Mouse (Mus musculus) hematopoietic stem cell, adult 5-6 weeks (primary cell): ENCODE data around the gene Dlg2. TPM values are rescaled to one million over a fixed set of nuclear protein-coding genes. Genes with fewer than 3 reads are reported as not detected.

Experiments
- ATAC-seq, 2 experiments: fragments of 125-278 bp in 1 of 2; replicated peaks in 1 of 2; 2 replicates each; pipeline ENCODE4 v1.8.0; 2016 to 2017; ENCODE audit warnings: inconsistent platforms in 2 of 2, mild to moderate bottlenecking in 2 of 2, moderate number of reproducible peaks in 2 of 2, low read depth in 1 of 2, moderate TSS enrichment in 1 of 2; ENCODE audit not compliant: low FRiP score in 2 of 2, poor library complexity in 2 of 2, severe bottlenecking in 2 of 2, insufficient read depth in 1 of 2, low TSS enrichment in 1 of 2
- total RNA-seq: library from RNA; stranded (forward); fragments of 172-1452, 232-1000 nt; gene quantifications from 2 replicates; pipeline ENCODE4 v1.2.3, GENCODE M21; 2017

Dlg2 gene
- total RNA-seq, 1 experiment from 2014 or later: 3.8 TPM

- no peak for ATAC-seq
Measured at GRCm38 (mm10) chr7:91674401-91674800, 1197.9 kb downstream of the Dlg2 start.

DNA sequence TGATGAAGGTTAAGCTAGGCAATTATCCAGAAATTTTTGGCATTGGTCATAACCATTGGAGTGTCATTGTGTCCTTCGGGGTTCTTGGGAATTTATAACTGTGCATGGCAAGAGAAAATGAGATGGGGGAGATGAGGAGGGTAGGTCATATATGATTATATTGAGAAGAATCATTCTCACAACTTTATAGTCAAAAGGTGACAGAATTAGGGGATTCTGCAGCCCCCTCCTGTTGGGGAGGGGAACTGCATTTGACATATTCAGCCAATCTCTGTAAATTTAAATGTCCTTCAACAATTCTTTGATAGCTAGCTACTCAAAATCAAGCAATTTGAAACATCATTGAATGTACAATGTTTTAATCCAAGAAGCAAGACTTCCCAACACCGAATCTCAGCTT is 1201.5 kb downstream of the Dlg2 start:
- ATAC-seq: no peak

- ATAC-seq: no peak
Measured at GRCm38 (mm10) chr7:91687930-91688329, 1211.5 kb downstream of the Dlg2 start.

DNA sequence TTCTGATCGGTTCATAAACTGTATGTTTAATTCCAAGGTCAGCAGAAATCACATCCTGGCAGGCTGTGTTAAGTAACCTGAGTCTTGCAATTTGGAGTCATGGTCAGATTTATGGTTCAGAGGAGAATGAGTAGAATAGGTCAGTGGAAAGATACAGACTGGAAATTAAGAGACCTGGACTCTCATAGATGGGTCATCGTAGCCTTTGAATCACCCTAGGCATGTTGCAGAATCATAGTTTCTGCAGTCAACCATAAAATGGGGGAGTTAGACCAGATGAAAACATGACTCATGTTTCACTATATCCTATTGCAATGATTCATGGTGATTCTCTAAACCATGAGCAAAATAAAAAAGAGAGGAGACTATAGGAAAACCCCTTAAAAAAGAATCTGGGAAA is 1213.4 kb downstream of the Dlg2 start:
- ATAC-seq: no peak

DNA sequence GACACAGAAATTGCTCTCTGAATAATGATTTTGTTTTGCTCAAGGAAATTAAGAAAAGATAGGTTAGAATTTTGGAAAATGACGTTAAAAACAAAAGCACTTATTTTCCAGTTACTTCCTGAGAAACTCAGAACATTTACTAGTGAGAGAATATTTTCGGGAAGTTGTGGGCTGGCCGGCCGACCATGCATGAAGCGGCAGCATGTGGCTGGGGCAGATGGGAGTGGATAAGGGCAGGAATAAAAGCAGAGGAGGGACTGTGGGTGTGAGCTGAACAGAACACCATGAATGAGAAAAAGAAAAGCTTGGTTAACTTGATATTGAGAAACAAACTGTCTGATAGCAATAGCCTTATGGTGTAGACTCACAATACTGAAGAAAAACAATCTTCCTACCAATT is 1233.4 kb downstream of the Dlg2 start:
- peak; percentile 89 for ATAC-seq

DNA sequence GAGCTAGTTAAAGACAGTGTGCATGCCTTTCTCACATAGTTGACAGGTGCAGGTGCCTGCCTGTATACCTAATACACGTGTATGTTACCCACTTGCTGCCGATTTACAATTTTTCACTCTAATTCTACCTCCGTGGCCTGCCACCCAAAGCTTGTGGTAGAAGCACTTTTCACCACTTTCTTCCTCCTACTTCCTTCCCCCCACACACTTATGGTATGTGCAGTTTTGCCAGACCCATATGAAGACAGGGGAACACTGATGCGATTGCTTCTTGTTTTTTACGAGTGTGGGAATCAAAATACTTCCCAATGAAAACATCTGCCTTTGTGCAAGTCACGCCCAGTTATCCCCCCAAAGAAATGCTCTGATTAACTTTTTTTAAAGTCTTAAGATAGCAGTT is 1234.7 kb downstream of the Dlg2 start:
- peak; percentile 37 to 64; a peak in 3 of 4 replicates for ATAC-seq

DNA sequence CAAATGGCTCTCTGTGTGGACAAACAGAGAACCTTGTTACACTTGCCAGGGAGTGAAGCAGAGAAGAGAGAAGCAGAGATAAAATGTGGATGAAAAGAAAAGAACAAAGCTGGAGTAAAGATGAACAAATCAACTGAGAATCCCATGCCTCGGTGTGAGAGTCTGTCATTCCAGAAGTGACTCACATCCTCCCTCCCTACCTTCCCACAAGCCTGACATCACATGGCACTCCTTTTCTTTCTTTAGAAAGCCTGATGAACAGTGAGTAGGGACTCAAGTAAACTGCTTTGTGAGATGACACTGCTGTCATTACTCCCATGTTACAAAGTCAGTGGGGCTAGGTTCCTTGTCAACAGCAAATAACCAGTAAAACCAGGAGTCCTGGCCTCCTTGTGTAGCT is 1239.3 kb downstream of the Dlg2 start:
- ATAC-seq: no peak

GRCm38 (mm10) chr7:91716696-91717095 is 1240.2 kb downstream of the Dlg2 start:
- ATAC-seq: peak; percentile 97 to 99

DNA sequence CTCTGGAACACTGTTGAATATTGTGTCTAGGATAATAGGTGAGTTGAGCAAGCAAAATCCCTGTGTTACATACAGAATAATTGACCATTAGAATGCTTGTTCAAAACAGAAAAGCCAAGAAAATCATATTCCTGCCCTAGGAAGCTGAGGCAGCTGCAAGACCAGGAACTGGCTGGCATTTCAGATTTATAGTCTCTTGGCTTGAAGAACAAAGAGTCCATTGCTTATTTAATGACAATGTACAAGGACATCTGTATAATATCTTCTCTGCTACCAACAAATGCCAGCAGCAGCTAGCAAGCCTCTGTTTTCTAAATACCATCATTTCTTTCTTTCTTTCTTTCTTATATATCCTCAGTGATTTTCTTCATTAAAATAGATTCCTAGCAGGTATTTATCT is 1243.8 kb downstream of the Dlg2 start:
- no peak for ATAC-seq

GRCm38 (mm10) chr7:91724397-91724796 is 1247.9 kb downstream of the Dlg2 start:
- no peak for ATAC-seq

- no peak for ATAC-seq
Measured at GRCm38 (mm10) chr7:91740748-91741147, 1264.3 kb downstream of the Dlg2 start.

- ATAC-seq: no peak
Measured at GRCm38 (mm10) chr7:91753151-91753861, 1276.8 kb downstream of the Dlg2 start.

DNA sequence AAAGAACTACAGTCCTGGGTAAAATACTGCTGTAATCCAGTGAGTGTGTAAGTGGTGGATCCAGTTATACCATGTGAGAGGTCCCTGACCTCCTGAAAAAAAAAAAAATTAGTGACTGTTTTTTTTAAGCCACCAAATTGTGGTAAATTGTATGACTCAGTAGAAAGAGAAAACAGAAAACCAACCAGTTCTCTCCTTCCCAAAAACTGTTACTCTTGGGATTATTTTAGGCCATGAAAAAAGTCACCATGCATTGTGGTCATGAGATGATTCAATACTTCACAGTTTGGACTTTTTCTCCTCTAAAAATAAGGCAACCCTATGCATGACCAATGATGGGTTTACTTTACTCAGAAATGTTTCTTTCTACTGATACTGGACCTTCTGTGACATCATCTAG is 1291.2 kb downstream of the Dlg2 start:
- no peak for ATAC-seq

DNA sequence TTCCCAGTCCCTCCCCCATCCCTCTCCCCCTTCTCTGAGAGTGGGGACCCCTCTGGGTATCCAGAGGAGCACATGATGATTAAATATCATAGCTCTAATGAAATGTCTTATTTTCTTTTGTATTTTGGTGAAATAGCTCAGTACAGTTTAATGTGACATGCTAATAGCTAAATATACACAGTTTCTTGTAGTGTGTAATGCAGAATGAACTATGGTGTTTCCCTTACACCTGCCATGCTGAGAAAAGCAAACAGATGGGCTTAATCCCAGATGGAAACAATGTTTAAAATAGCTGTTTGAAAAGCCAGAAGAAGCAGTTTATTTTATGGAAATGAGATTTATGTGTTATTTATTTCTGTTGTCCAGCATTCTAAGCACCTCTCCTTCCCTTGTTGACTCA is 1302.2 kb downstream of the Dlg2 start:
- ATAC-seq: no peak

DNA sequence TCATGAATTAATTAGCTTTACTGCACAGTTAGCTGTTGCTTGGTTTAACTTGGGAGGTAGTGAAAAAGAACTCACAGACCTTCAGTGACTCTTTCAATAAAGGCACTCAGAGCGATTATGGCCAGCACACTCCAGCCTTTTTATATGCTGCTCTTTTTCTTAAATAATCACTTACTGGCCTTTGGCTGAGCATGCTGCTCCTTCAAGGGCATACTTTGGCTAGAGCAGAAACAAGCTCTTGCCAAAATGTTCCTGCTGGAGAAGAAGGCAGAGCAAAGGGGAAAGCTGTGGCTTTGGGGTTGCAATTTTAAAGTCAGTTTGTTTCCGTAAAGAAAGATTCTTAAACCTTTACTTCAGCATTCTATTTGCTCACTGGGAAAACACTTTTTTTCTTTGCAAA is 1308.1 kb downstream of the Dlg2 start:
- no peak for ATAC-seq

DNA sequence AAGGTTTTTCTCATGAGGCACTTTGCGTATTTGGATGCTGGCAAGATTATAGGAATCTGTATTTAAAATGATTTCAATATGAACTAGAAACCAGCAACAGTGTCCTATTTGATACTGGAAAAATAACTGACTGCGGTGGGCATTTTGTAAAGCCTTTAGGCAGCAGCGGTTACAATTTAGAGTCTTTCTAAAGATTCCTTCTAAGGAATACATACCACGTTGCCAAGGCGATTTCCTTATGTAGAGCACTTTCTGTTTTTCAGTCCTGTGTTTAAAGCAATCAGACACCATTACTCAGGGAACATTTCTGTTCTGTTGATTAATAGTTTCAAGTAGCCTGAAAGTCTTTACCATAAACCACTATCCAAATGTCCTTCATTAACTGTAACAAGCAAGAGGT is 1309.0 kb downstream of the Dlg2 start:
- no peak for ATAC-seq

DNA sequence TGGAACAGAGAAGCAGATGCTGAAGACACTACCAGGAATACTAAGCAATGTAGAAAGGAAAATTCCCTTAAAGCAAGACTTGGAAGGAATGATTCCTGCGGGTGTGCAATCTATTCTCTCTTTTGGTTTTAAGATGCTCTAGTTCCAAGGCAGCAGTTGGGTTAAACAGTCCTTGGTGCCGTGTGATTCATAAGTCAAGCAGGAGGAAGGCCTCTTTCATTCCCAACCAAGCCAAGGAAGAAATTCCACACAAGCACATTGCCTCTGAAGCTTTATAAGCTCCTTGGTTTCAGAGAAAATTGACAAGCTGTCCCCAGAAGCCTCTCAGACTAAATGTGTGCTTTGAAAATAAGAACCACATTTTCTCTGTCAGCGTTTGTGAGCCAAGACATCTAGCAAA is 1309.4 kb downstream of the Dlg2 start:
- no peak for ATAC-seq

GRCm38 (mm10) chr7:91790949-91791564 is 1314.6 kb downstream of the Dlg2 start:
- no peak for ATAC-seq

DNA sequence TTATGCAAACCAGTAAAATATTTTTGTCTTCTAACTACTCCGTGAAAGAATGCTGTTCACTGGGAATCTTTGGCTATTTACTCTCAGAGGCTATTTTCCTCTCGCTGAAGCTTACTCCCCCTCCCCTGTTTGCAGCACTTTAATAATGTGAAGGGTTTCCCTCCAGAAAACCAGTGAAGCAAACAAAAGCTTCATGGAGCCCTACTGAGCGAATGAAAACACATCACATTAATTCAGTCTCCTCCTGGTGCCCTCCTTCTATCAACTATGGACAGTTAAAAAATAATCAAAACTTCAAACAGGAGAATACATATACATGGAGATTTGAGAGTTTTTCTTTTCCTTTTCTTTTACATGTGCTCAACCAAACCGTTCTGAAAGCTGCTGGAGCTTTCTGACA is 1330.2 kb downstream of the Dlg2 start:
- no peak for ATAC-seq
